Comparison of ENCODE assay signal across 8 mouse cellular contexts in genomic region chr8:110719898-110720653, GRCm38 (mm10). TPM values are rescaled to one million over a fixed set of nuclear protein-coding genes. Genes with fewer than 3 reads are reported as not detected.
A peak's percentile ranks its signal among the peaks of the same experiment; 100 is the strongest.
DNase-seq lines count a peak whose midpoint lies in the region; ATAC-seq and TF ChIP-seq lines count a peak whose summit lies in the region.

No protein-coding gene starts in this region.

- intact Hi-C loops in heart, postnatal 10 days (cut with DNase I) = no loop called here

- H3K4me1 ChIP-seq in heart, embryonic 13.5 days = peaks cover 86% of the 10 kb centered on the region
- peaks cover 13% of the 10 kb centered on the region for H3K4me1 ChIP-seq in cortical plate, adult 2 months (ENCODE audit: control insufficient read depth, insufficient read depth, low read length)
- H3K4me1 ChIP-seq in heart, postnatal 0 days (ENCODE audit: control insufficient read depth, insufficient read depth) = peaks cover 37% of the 10 kb centered on the region
- peaks cover 64% of the 10 kb centered on the region for H3K4me1 ChIP-seq in midbrain, embryonic 12.5 days

- H3K9me3 ChIP-seq in heart, embryonic 13.5 days = no peaks in the 10 kb centered on the region
- H3K9me3 ChIP-seq in heart, postnatal 0 days (replicated peaks; ENCODE audit: control insufficient read depth, low read length) = no peaks in the 10 kb centered on the region
- H3K9me3 ChIP-seq in midbrain, embryonic 12.5 days = no peaks in the 10 kb centered on the region

- peaks cover 14% of the 10 kb centered on the region for H3K36me3 ChIP-seq in heart, embryonic 13.5 days
- no peaks in the 10 kb centered on the region for H3K36me3 ChIP-seq in heart, postnatal 0 days (replicated peaks; ENCODE audit: control insufficient read depth, insufficient read depth, low read length)
- H3K36me3 ChIP-seq in midbrain, embryonic 12.5 days = 0 out of 2 replicates have a peak, but pooled peaks cover 4% of the 10 kb centered on the region

- WGBS in heart, embryonic 13.5 days = 57% methylated on average over 6 of the region's 6 CpGs
- WGBS in heart, postnatal 0 days = 74% methylated on average over 6 of the region's 6 CpGs
- 52% methylated on average over 6 of the region's 6 CpGs for WGBS in midbrain, embryonic 12.5 days

- TF ChIP-seq POLR2A in cortical plate, adult 2 months (IDR thresholded peaks at IDR 0.05; ENCODE audit: extremely low read depth, insufficient read depth, low read length) = no peak

- TF ChIP-seq CTCF in cortical plate, adult 2 months (IDR thresholded peaks at IDR 0.05; ENCODE audit: extremely low read depth, insufficient read depth, low read length) = no peak
- no peak for TF ChIP-seq CTCF in heart, postnatal 0 days (IDR thresholded peaks at IDR 0.05; ENCODE audit: low read depth)

- H3K27ac ChIP-seq in heart, embryonic 13.5 days (replicated peaks) = peak overlapping the region; percentile 95
- H3K27ac ChIP-seq in cortical plate, adult 2 months (ENCODE audit: insufficient read depth, low read length) = peak overlapping the region; percentile 86
- H3K27ac ChIP-seq in heart, postnatal 0 days (ENCODE audit: low read depth) = peak overlapping the region; percentile 89
- H3K27ac ChIP-seq in midbrain, embryonic 12.5 days (replicated peaks) = peak overlapping the region; percentile 90

- H3K4me2 ChIP-seq in heart, embryonic 13.5 days = 0 out of 2 replicates have a peak overlapping the region, but pooled peaks have one; percentile 91
- no peak overlapping the region for H3K4me2 ChIP-seq in heart, postnatal 0 days (ENCODE audit: low read depth, low read length)
- H3K4me2 ChIP-seq in midbrain, embryonic 12.5 days (replicated peaks) = peak overlapping the region; percentile 77

- DNase-seq in heart, postnatal 10 days = no peak
- DNase-seq in heart, postnatal 0 days (ENCODE audit: low spot score) = no peak
- DNase-seq in layer of hippocampus, postnatal 10 days (ENCODE audit: low spot score in 2 of 2) = no peak
- no peak for DNase-seq in spleen, postnatal 14 days (ENCODE audit: low spot score in 2 of 2)
- no peak for DNase-seq in spleen, postnatal 36 days (ENCODE audit: low spot score in 2 of 2)

- no peaks in the 10 kb centered on the region for H3K27me3 ChIP-seq in heart, embryonic 13.5 days (replicated peaks)
- H3K27me3 ChIP-seq in heart, postnatal 0 days (ENCODE audit: control insufficient read depth, insufficient read depth, low read length) = no peaks in the 10 kb centered on the region
- H3K27me3 ChIP-seq in midbrain, embryonic 12.5 days = no peaks in the 10 kb centered on the region

- TF ChIP-seq EP300 in heart, postnatal 0 days (IDR thresholded peaks at IDR 0.05; ENCODE audit: low read depth) = no peak

- no peak for ATAC-seq in heart, embryonic 13.5 days (ENCODE audit: extremely low read depth, insufficient number of reproducible peaks, low FRiP score, low TSS enrichment)
- no peak for ATAC-seq in heart, postnatal 0 days (ENCODE audit: insufficient read depth, low read depth)
- no peak for ATAC-seq in midbrain, embryonic 12.5 days (ENCODE audit: low FRiP score, low read depth)

- H3K9ac ChIP-seq in heart, embryonic 13.5 days = 0 out of 2 replicates have a peak overlapping the region, but pooled peaks have one; percentile 42
- no peak overlapping the region for H3K9ac ChIP-seq in heart, postnatal 0 days (replicated peaks; ENCODE audit: low read depth, low read length)
- peak overlapping the region; percentile 92; the same call in 1 of the 2 replicates for H3K9ac ChIP-seq in midbrain, embryonic 12.5 days (replicated peaks)

- no peak overlapping the region for H3K4me3 ChIP-seq in heart, embryonic 13.5 days
- peak overlapping the region; percentile 76; the same call in 1 of the 2 replicates for H3K4me3 ChIP-seq in cortical plate, adult 2 months (ENCODE audit: insufficient read depth, low read length)
- H3K4me3 ChIP-seq in heart, postnatal 0 days (ENCODE audit: low read depth, low read length) = no peak overlapping the region
- H3K4me3 ChIP-seq in midbrain, embryonic 12.5 days = peak overlapping the region; percentile 77

RNA-seq across cellular contexts. Expression of gene Mtss1l, which starts 1.2 kb away (rescaled TPM):
- polyA plus RNA-seq in heart, embryonic 13.5 days (2015; fragmentation: Nextera tagmentation; extraction: Ambion mirVana) = 6.0 and 6.4 TPM in 2 replicates
- 10 to 100 TPM; 36.2 to 39.6 TPM for total RNA-seq in heart, postnatal 10 days (2021)
- polyA plus RNA-seq in cortical plate, adult 2 months (2012; rRNA removed) = 156 and 161 TPM in 2 replicates
- total RNA-seq in heart, postnatal 0 days (2014; rRNA removed; ENCODE audit: low replicate concordance) = 11.3 and 12.6 TPM in 2 replicates
- polyA plus RNA-seq in heart, postnatal 0 days (2015; fragmentation: Nextera tagmentation; extraction: Ambion mirVana) = 4.1 and 5.1 TPM in 2 replicates
- 10.5 and 10.6 TPM in 2 replicates for polyA plus RNA-seq in midbrain, embryonic 12.5 days (2016; fragmentation: Nextera tagmentation; extraction: Ambion mirVana)
- total RNA-seq in layer of hippocampus, postnatal 10 days (2021) = 100 to 1,000 TPM; 254 to 265 TPM

Comparison
In these comparisons a context has a peak if more than half of its experiments do, and no peak if none do; other contexts are left out.
1. H3K4me3 ChIP-seq: peak in cortical plate, adult 2 months (single experiment) and midbrain, embryonic 12.5 days (single experiment); none in heart, embryonic 13.5 days (single experiment) and heart, postnatal 0 days (single experiment).
2. RNA of gene Mtss1l, which starts 1.2 kb away (polyA plus RNA-seq): 156 to 161 TPM in cortical plate, adult 2 months; 10.5 to 10.6 TPM in midbrain, embryonic 12.5 days, 6.0 to 6.4 TPM in heart, embryonic 13.5 days and 4.1 to 5.1 TPM in heart, postnatal 0 days; every median in the first group is over 10 times any median in the second.
3. Peak in every context shown above with its lines, with median percentiles within 50 percentile points of each other: H3K27ac ChIP-seq.